Mouse (Mus musculus) forebrain, embryonic 12.5 days (tissue): ENCODE measurements at regions not wholly inside any gene's neighbourhood (a gene's known extent, or its start where the extent isn't known, plus 50 kb on each side); places are given as distances from the start of the nearest gene placed in this dataset.
A peak's percentile ranks its signal among the peaks of the same experiment; 100 is the strongest.

Experiments
- ATAC-seq: fragments of 200-750 bp; cut with Nextera tagmentation; 2 replicates; pipeline ENCODE4 v1.8.0; 2017; ENCODE audit warnings: moderate TSS enrichment; ENCODE audit not compliant: low FRiP score
- H3K27ac ChIP-seq: fragments of 300-500 bp; sonication (generic); 2 replicates; pipeline ENCODE4 v1.5.1; 2016; ENCODE audit warnings: mild to moderate bottlenecking
- H3K27me3 ChIP-seq: fragments of 300-500 bp; sonication (generic); 2 replicates; pipeline ENCODE4 v1.6.1; 2016; ENCODE audit warnings: mild to moderate bottlenecking
- H3K36me3 ChIP-seq: fragments of 300-500 bp; sonication (generic); replicated peaks from 2 replicates; pipeline ENCODE4 v1.6.1; 2016; ENCODE audit warnings: mild to moderate bottlenecking
- H3K4me1 ChIP-seq: fragments of 300-500 bp; sonication (generic); 2 replicates; pipeline ENCODE4 v1.6.1; 2016
- H3K4me2 ChIP-seq: fragments of 300-500 bp; sonication (generic); 2 replicates; pipeline ENCODE4 v1.6.1; 2016; ENCODE audit warnings: mild to moderate bottlenecking, moderate library complexity
- H3K4me3 ChIP-seq: fragments of 300-500 bp; sonication (generic); replicated peaks from 2 replicates; pipeline ENCODE4 v1.5.1; 2016; ENCODE audit warnings: mild to moderate bottlenecking
- H3K9ac ChIP-seq: fragments of 300-500 bp; sonication (generic); 2 replicates; pipeline ENCODE4 v1.6.1; 2016; ENCODE audit warnings: mild to moderate bottlenecking
- H3K9me3 ChIP-seq: fragments of 300-500 bp; sonication (generic); 2 replicates; pipeline ENCODE4 v1.6.1; 2016
- WGBS: fragments of 180-500 bp; shearing (Covaris S2); methylation state at CpG from one replicate; pipeline ENCODE4 v1.1.7; 2016; 5-methylcytosine and 5-hydroxymethylcytosine counted together

DNA sequence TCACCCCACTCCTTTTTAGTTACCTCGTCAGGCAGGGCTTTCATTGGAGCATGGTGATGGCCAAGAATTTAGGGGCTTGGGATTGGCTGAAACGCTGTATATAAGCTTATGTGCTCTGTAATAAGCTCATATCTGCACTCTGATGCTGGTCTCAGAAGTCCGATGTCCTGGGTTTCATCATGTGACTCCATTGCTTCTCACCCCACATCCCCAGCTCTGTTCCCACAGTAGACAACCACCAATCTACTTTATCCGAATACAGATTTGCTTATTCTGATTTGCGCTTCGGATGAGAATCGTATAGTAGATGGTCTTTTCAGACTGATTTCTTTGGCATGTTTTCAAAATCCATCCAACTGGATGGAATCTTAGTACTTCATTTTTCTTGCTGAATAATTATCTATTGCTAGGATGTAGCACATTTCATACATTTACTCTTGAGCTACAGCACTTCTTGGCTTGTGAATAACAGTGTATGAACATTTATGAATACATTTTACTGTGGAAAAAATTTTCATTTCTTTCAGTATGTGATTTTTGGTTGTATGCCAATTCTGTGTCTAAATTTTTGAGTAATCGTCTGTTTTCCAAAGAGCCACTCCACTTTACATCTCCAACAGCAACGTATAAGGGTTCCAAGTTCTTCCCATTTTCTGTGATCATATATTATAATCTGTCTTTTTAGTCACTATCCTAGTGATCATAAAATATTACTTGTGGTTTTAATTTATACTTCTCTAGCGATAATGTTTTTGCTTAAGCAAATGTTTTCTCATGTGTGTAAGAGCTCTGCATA is 185.7 kb downstream of the Hace1 start:
- H3K4me3 ChIP-seq, result no peak overlapping the region
- no peak for ATAC-seq
- H3K9ac ChIP-seq, result no peak overlapping the region
- no peaks in the 10 kb centered on the region for H3K27me3 ChIP-seq
- no peak overlapping the region for H3K27ac ChIP-seq
- 93% methylated on average over 10 of the region's 10 CpGs for WGBS
- H3K4me2 ChIP-seq, result no peak overlapping the region
- H3K9me3 ChIP-seq, result no peaks in the 10 kb centered on the region
- no peaks in the 10 kb centered on the region for H3K36me3 ChIP-seq
- no peaks in the 10 kb centered on the region for H3K4me1 ChIP-seq

- Histone ChIP-seq H3K36me3 (no peaks in the 10 kb centered on the region), H3K4me3 (no peak overlapping the region), H3K27ac (no peak overlapping the region), H3K9me3 (no peaks in the 10 kb centered on the region), H3K27me3 (no peaks in the 10 kb centered on the region), H3K9ac (no peak overlapping the region), H3K4me2 (no peak overlapping the region), H3K4me1 (peaks cover 20% of the 10 kb centered on the region)
- no peak for ATAC-seq
- WGBS, result 15% methylated on average over 6 of the region's 6 CpGs
Measured at GRCm38 (mm10) chr10:45779720-45780119, 202.1 kb downstream of the Hace1 start.

- H3K4me2 ChIP-seq, result no peak overlapping the region
- ATAC-seq, result no peak
- H3K36me3 ChIP-seq, result no peaks in the 10 kb centered on the region
- no peaks in the 10 kb centered on the region for H3K27me3 ChIP-seq
- peaks cover 20% of the 10 kb centered on the region for H3K4me1 ChIP-seq
- WGBS, result 32% methylated on average over 5 of the region's 5 CpGs
- no peak overlapping the region for H3K27ac ChIP-seq
- no peak overlapping the region for H3K4me3 ChIP-seq
- no peak overlapping the region for H3K9ac ChIP-seq
- no peaks in the 10 kb centered on the region for H3K9me3 ChIP-seq
Measured at GRCm38 (mm10) chr10:45783026-45783425, 205.4 kb downstream of the Hace1 start.

GRCm38 (mm10) chr10:45783461-45784149 is 206.0 kb downstream of the Hace1 start:
- H3K4me3 ChIP-seq, result no peak overlapping the region
- peak; percentile 24 for ATAC-seq
- H3K4me2 ChIP-seq, result no peak overlapping the region
- H3K27me3 ChIP-seq, result no peaks in the 10 kb centered on the region
- H3K9me3 ChIP-seq, result no peaks in the 10 kb centered on the region
- H3K4me1 ChIP-seq, result peaks cover 20% of the 10 kb centered on the region
- no peaks in the 10 kb centered on the region for H3K36me3 ChIP-seq
- WGBS, result 10% methylated on average over 11 of the region's 11 CpGs
- no peak overlapping the region for H3K9ac ChIP-seq
- no peak overlapping the region; the same call in 1 of the 2 replicates for H3K27ac ChIP-seq

- Histone ChIP-seq H3K27ac (no peak overlapping the region), H3K9me3 (no peaks in the 10 kb centered on the region), H3K36me3 (no peaks in the 10 kb centered on the region), H3K4me3 (no peak overlapping the region), H3K27me3 (no peaks in the 10 kb centered on the region), H3K4me2 (no peak overlapping the region), H3K9ac (no peak overlapping the region), H3K4me1 (peaks cover 20% of the 10 kb centered on the region)
- ATAC-seq, result peak; percentile 79
- 4% methylated on average over 2 of the region's 2 CpGs for WGBS
Measured at GRCm38 (mm10) chr10:45784150-45784479, 206.5 kb downstream of the Hace1 start.

DNA sequence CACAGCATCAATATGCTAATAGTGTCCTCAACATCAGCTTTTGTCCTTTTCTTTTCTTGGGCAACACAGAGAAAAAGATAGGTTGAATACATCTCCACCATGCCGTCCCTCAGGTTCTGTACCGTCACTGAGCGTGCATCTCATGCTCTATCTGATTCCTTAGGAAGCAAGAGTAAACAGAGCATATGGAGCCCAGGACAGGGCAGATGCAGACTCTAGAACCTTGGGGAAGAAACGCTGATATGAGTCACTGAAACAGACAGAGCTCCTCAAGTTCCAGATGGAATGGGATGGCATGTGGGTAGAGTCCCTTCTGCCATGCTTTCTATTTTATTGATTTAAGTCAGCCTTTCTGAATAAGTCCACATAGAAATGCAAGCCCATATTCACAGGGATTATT is 206.9 kb downstream of the Hace1 start:
- WGBS, result 55% methylated on average over 4 of the region's 4 CpGs
- Histone ChIP-seq H3K27me3 (no peaks in the 10 kb centered on the region), H3K4me3 (no peak overlapping the region), H3K9ac (no peak overlapping the region), H3K4me2 (no peak overlapping the region), H3K4me1 (peaks cover 20% of the 10 kb centered on the region), H3K9me3 (no peaks in the 10 kb centered on the region), H3K27ac (no peak overlapping the region), H3K36me3 (no peaks in the 10 kb centered on the region)
- ATAC-seq, result peak; percentile 31; the same call in 1 of the 2 replicates

DNA sequence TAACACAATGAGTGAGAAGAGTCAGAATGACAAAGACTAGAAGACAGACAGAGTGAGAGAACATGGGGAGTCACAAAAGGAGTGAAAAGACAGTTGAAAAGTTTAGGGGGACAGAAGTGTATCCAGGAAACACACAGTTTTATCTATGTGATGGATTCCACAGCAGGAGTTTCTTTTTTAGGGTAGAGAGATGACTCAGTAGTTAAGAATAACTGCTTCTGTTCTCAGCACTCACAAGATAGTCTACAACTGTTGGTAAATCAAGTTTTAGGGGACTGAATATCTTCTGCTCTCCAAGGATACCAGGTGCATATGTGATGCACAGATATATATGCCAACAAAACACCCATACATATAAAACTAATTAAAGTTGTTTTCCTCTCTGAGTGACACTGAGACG is 210.7 kb downstream of the Hace1 start:
- no peak overlapping the region for H3K9ac ChIP-seq
- no peak overlapping the region for H3K27ac ChIP-seq
- no peak overlapping the region for H3K4me3 ChIP-seq
- H3K9me3 ChIP-seq, result no peaks in the 10 kb centered on the region
- no peak overlapping the region for H3K4me2 ChIP-seq
- peaks cover 13% of the 10 kb centered on the region for H3K4me1 ChIP-seq
- H3K27me3 ChIP-seq, result no peaks in the 10 kb centered on the region
- H3K36me3 ChIP-seq, result no peaks in the 10 kb centered on the region
- no peak for ATAC-seq
- WGBS, result 68% methylated on average over 1 of the region's 1 CpGs

DNA sequence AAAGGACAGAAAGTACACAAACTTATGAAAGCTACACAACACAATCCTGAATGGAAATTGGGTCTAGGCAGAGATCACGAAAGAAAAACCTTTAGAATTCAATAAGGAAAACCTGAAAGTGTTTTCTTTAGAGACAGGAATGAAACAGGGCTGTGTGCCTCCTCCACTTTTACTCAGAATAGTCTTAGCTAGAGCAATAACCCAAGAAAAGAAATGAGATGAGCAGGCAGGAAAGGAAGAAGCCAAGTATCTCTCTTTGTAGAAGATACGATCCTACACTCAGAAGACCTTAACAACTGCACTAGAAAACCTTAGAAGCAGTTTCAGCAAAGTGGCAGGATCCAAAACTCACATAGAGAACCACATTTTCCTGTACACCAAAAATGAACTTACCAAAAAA is 218.0 kb downstream of the Hace1 start:
- Histone ChIP-seq H3K9ac (no peak overlapping the region), H3K4me2 (no peak overlapping the region), H3K27me3 (0 out of 2 replicates have a peak, but pooled peaks cover 4% of the 10 kb centered on the region), H3K36me3 (no peaks in the 10 kb centered on the region), H3K9me3 (no peaks in the 10 kb centered on the region), H3K4me1 (peaks cover 3% of the 10 kb centered on the region; the same call in 1 of the 2 replicates), H3K4me3 (no peak overlapping the region), H3K27ac (no peak overlapping the region)
- ATAC-seq, result no peak
- WGBS, result 86% methylated on average over 2 of the region's 2 CpGs

GRCm38 (mm10) chr10:45800070-45800851 is 222.6 kb downstream of the Hace1 start:
- 44% methylated on average over 12 of the region's 12 CpGs for WGBS
- Histone ChIP-seq H3K9me3 (no peaks in the 10 kb centered on the region), H3K4me1 (peaks cover 3% of the 10 kb centered on the region; the same call in 1 of the 2 replicates), H3K9ac (no peak overlapping the region), H3K27me3 (0 out of 2 replicates have a peak, but pooled peaks cover 4% of the 10 kb centered on the region), H3K36me3 (no peaks in the 10 kb centered on the region), H3K27ac (no peak overlapping the region), H3K4me2 (no peak overlapping the region), H3K4me3 (no peak overlapping the region)
- ATAC-seq, result peak; percentile 74

GRCm38 (mm10) chr10:45801463-45801862 is 223.8 kb downstream of the Hace1 start:
- Histone ChIP-seq H3K9me3 (no peaks in the 10 kb centered on the region), H3K27ac (no peak overlapping the region), H3K4me3 (no peak overlapping the region), H3K9ac (no peak overlapping the region), H3K4me1 (peaks cover 3% of the 10 kb centered on the region; the same call in 1 of the 2 replicates), H3K36me3 (no peaks in the 10 kb centered on the region), H3K4me2 (no peak overlapping the region), H3K27me3 (0 out of 2 replicates have a peak, but pooled peaks cover 4% of the 10 kb centered on the region)
- ATAC-seq, result no peak
- 66% methylated on average over 1 of the region's 1 CpGs for WGBS

- Histone ChIP-seq H3K4me2 (no peak overlapping the region), H3K9ac (no peak overlapping the region), H3K36me3 (no peaks in the 10 kb centered on the region), H3K4me1 (peaks cover 11% of the 10 kb centered on the region), H3K4me3 (no peak overlapping the region), H3K27ac (no peak overlapping the region), H3K27me3 (no peaks in the 10 kb centered on the region), H3K9me3 (no peaks in the 10 kb centered on the region)
- 0 out of 2 replicates have a peak, but pooled peaks have one; percentile 11 for ATAC-seq
- WGBS, result 56% methylated on average over 18 of the region's 18 CpGs
Measured at GRCm38 (mm10) chr10:45806984-45807827, 229.6 kb downstream of the Hace1 start.
